Mouse (Mus musculus) liver, embryonic 11.5 days (tissue): ENCODE data around the gene Kcnh4. TPM values are rescaled to one million over a fixed set of nuclear protein-coding genes. Genes with fewer than 3 reads are reported as not detected.
A peak's percentile ranks its signal among the peaks of the same experiment; 100 is the strongest.

Source experiments
- ATAC-seq: fragments of 200-750 bp; cut with Nextera tagmentation; replicated peaks from 2 replicates; pipeline ENCODE4 v1.8.0; 2017; ENCODE audit warnings: moderate number of reproducible peaks, mild to moderate bottlenecking, moderate TSS enrichment, moderate library complexity; ENCODE audit not compliant: low FRiP score
- DNase-seq: peaks from one replicate; pipeline ENCODE4 v3.0.0-alpha.2; 2017; ENCODE audit warnings: low spot score
- H3K27ac ChIP-seq: fragments of 300-500 bp; sonication (generic); 2 replicates; pipeline ENCODE4 v1.5.1; 2014; ENCODE audit warnings: mild to moderate bottlenecking, low read depth, low read length, control low read depth
- H3K27me3 ChIP-seq: fragments of 300-500 bp; sonication (generic); replicated peaks from 2 replicates; pipeline ENCODE4 v1.6.1; 2014; ENCODE audit warnings: low read length, mixed read lengths; ENCODE audit not compliant: control insufficient read depth, insufficient read depth
- H3K36me3 ChIP-seq: fragments of 300-500 bp; sonication (generic); 2 replicates; pipeline ENCODE4 v1.6.1; 2014; ENCODE audit warnings: mild to moderate bottlenecking, low read length, moderate library complexity, mixed read lengths; ENCODE audit not compliant: control insufficient read depth, insufficient read depth
- H3K4me1 ChIP-seq: fragments of 300-500 bp; sonication (generic); replicated peaks from 2 replicates; pipeline ENCODE4 v1.6.1; 2014; ENCODE audit warnings: low read length, mixed read lengths; ENCODE audit not compliant: control insufficient read depth, insufficient read depth
- H3K4me2 ChIP-seq: fragments of 300-500 bp; sonication (generic); 2 replicates; pipeline ENCODE4 v1.6.1; 2014; ENCODE audit warnings: mild to moderate bottlenecking, control low read depth, moderate library complexity
- H3K4me3 ChIP-seq: fragments of 300-500 bp; sonication (generic); 2 replicates; pipeline ENCODE4 v1.5.1; 2014; ENCODE audit warnings: low read depth, low read length, control low read depth
- H3K9ac ChIP-seq: fragments of 300-500 bp; sonication (generic); 2 replicates; pipeline ENCODE4 v1.6.1; 2014; ENCODE audit warnings: low read depth, low read length, control low read depth
- H3K9me3 ChIP-seq: fragments of 300-500 bp; sonication (generic); 2 replicates; pipeline ENCODE4 v1.6.1; 2016; ENCODE audit warnings: low read length, inconsistent platforms, mixed read lengths; ENCODE audit not compliant: control insufficient read depth
- WGBS: fragments of 180-500 bp; shearing (Covaris S2); extraction: QIAGEN DNeasy Blood & Tissue Kit; methylation state at CpG from one replicate; pipeline ENCODE4 v1.1.7; 2014; 5-methylcytosine and 5-hydroxymethylcytosine counted together
- polyA plus RNA-seq: library from polyadenylated mRNA; unstranded; fragments of >200 nt; fragmentation: Nextera tagmentation; extraction: Ambion mirVana; gene quantifications from 2 replicates; pipeline ENCODE4 v1.2.1, GENCODE M21; 2014

The Kcnh4 gene
- polyA plus RNA-seq, 1 experiment from 2014 or later: not detected

DNA sequence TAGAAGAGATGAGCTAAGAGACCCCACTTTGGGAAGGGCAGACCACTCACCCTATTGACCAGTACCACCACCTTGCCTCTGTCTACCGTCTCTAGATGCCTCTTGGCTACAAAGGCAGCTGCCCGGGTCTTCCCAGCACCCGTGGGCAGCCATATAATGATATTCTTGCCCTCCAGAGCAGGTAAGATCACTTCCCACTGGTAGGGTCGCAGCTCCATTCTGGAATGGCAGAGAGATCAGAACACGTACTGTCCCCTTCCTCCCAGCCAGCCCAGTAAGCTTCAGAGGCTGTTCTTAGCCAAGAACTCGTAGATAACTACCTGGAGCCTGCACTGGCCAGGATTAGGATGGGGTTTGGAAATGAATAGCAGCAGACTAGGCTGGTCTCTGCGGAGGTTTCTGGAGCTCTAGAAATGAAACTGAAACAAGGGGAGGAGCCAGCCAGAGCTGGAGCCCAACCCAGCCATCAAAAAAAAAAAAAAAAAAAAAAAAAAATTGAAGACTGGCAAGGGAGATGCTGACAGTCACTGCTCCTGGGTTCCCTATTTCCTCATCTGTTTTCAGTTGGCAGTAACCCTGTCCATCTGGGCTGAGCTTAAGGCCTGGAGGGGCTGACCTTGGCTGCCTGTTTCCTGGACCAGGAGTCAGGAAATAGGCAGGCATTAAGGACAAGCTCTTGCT, 55.8 kb downstream of the Kcnh4 start, which contains the start of gene Dhx58:
TSS of gene Dhx58 (minus strand) at position 421 of the 681 bp plus-strand sequence.
- H3K9ac ChIP-seq: peak within 1 kb of the TSS; percentile 36; the same call in 1 of the 2 replicates
- peaks cover 28% of the 10 kb centered on the region; the same call in 1 of the 2 replicates for H3K36me3 ChIP-seq
- peak within 1 kb of the TSS; percentile 32 for H3K4me3 ChIP-seq
- H3K27ac ChIP-seq: no peak within 1 kb of the TSS
- peak within 1 kb of the TSS; percentile 65 for H3K4me2 ChIP-seq
- H3K9me3 ChIP-seq: no peaks in the 10 kb centered on the region
- 66% methylated on average over 7 of the region's 7 CpGs for WGBS
- ATAC-seq (no peak), DNase-seq (no peak)
- H3K27me3 ChIP-seq: no peaks in the 10 kb centered on the region
- H3K4me1 ChIP-seq: peaks cover 12% of the 10 kb centered on the region

GRCm38 (mm10) chr11:100703366-100703765, 56.4 kb downstream of the Kcnh4 start:
- DNase-seq (no peak), ATAC-seq (no peak)
- peak overlapping the region; percentile 65 for H3K4me2 ChIP-seq
- H3K9me3 ChIP-seq: no peaks in the 10 kb centered on the region
- no peak overlapping the region for H3K27ac ChIP-seq
- H3K4me3 ChIP-seq: no peak overlapping the region
- H3K36me3 ChIP-seq: peaks cover 22% of the 10 kb centered on the region; the same call in 1 of the 2 replicates
- no peaks in the 10 kb centered on the region for H3K27me3 ChIP-seq
- no peak overlapping the region for H3K9ac ChIP-seq
- H3K4me1 ChIP-seq: peaks cover 12% of the 10 kb centered on the region
- 67% methylated on average over 11 of the region's 11 CpGs for WGBS

- Histone ChIP-seq H3K27ac (no peak overlapping the region), H3K27me3 (no peaks in the 10 kb centered on the region), H3K36me3 (peaks cover 18% of the 10 kb centered on the region; the same call in 1 of the 2 replicates), H3K4me2 (peak overlapping the region; percentile 65), H3K9ac (no peak overlapping the region; the same call in 1 of the 2 replicates), H3K9me3 (no peaks in the 10 kb centered on the region), H3K4me3 (peak overlapping the region; percentile 32), H3K4me1 (peaks cover 12% of the 10 kb centered on the region)
- 35% methylated on average over 7 of the region's 7 CpGs for WGBS
- no peak for DNase-seq
- no peak for ATAC-seq
Observed at GRCm38 (mm10) chr11:100702906-100703305, 56.8 kb downstream of the Kcnh4 start.

DNA sequence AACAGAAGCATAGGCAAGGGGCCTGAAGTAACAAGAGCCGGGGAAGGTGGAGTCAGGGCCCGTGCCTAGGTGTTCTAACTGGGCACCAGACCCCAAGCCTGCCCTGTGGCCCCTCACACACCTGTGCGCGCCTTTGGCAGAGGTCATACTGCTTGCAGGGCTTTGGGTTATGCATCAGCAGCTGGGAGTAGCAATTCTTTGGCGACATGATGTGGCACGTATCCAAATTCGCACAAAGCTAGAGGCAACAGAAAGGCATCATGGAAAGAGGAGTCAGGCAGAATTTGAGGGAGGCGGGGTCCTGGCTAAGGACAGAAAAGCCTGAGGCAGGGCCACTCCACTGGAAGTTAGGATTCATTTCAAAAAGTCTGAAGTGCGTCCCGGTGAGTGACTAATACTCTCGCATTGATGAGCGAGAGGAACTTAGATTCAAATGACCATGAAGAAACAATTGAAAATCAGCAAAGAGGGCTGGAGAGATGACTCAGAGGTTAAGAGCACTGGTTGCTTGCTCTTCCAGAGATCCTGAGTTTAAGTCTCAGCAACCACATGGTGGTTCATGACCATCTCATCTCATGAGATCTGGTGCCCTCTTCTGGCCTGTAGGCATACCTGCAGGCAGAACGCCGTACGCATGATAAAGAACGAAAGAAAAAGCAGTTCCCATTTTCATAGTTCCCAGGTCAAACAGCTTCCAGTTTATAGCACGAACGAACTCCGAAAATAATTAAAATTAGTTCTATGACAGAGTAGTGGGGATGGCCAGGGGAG, 57.5 kb downstream of the Kcnh4 start:
- Histone ChIP-seq H3K4me3 (peak overlapping the region; percentile 32), H3K9me3 (no peaks in the 10 kb centered on the region), H3K27me3 (no peaks in the 10 kb centered on the region), H3K27ac (no peak overlapping the region), H3K4me2 (peak overlapping the region; percentile 65), H3K9ac (no peak overlapping the region; the same call in 1 of the 2 replicates), H3K4me1 (peaks cover 12% of the 10 kb centered on the region), H3K36me3 (peaks cover 13% of the 10 kb centered on the region; the same call in 1 of the 2 replicates)
- DNase-seq: no peak
- ATAC-seq: peak; percentile 52; the same call in 1 of the 2 replicates
- 41% methylated on average over 19 of the region's 19 CpGs for WGBS

GRCm38 (mm10) chr11:100701301-100701700, 58.4 kb downstream of the Kcnh4 start:
- 5% methylated on average over 14 of the region's 14 CpGs for WGBS
- Histone ChIP-seq H3K9me3 (no peaks in the 10 kb centered on the region), H3K27ac (no peak overlapping the region), H3K9ac (no peak overlapping the region), H3K4me3 (peak overlapping the region; percentile 22; the same call in 1 of the 2 replicates), H3K4me1 (peaks cover 12% of the 10 kb centered on the region), H3K36me3 (peaks cover 4% of the 10 kb centered on the region; the same call in 1 of the 2 replicates), H3K4me2 (peak overlapping the region; percentile 56), H3K27me3 (no peaks in the 10 kb centered on the region)
- peak; percentile 71 for ATAC-seq
- peak; percentile 66 for DNase-seq

GRCm38 (mm10) chr11:100700710-100701109, 59.0 kb downstream of the Kcnh4 start:
- Histone ChIP-seq H3K27ac (no peak overlapping the region), H3K9ac (no peak overlapping the region), H3K27me3 (no peaks in the 10 kb centered on the region), H3K4me2 (peak overlapping the region; percentile 56), H3K4me3 (no peak overlapping the region), H3K4me1 (peaks cover 12% of the 10 kb centered on the region), H3K36me3 (no peaks in the 10 kb centered on the region; the same call in 1 of the 2 replicates), H3K9me3 (no peaks in the 10 kb centered on the region)
- ATAC-seq (no peak), DNase-seq (no peak)
- WGBS: 78% methylated on average over 3 of the region's 3 CpGs

GRCm38 (mm10) chr11:100697921-100698320, 61.8 kb downstream of the Kcnh4 start:
- ATAC-seq (no peak), DNase-seq (no peak)
- no peak overlapping the region for H3K9ac ChIP-seq
- no peaks in the 10 kb centered on the region for H3K9me3 ChIP-seq
- H3K4me1 ChIP-seq: peaks cover 10% of the 10 kb centered on the region
- no peaks in the 10 kb centered on the region for H3K36me3 ChIP-seq
- H3K4me3 ChIP-seq: no peak overlapping the region
- no peak overlapping the region for H3K4me2 ChIP-seq
- 76% methylated on average over 7 of the region's 7 CpGs for WGBS
- no peak overlapping the region for H3K27ac ChIP-seq
- H3K27me3 ChIP-seq: peaks cover 6% of the 10 kb centered on the region

GRCm38 (mm10) chr11:100694926-100695325, 64.8 kb downstream of the Kcnh4 start:
- DNase-seq (peak; percentile 76), ATAC-seq (no peak)
- Histone ChIP-seq H3K4me2 (no peak overlapping the region), H3K36me3 (no peaks in the 10 kb centered on the region), H3K4me1 (peaks cover 3% of the 10 kb centered on the region; the same call in 1 of the 2 replicates), H3K9ac (no peak overlapping the region), H3K27ac (no peak overlapping the region), H3K9me3 (no peaks in the 10 kb centered on the region), H3K4me3 (no peak overlapping the region), H3K27me3 (peaks cover 21% of the 10 kb centered on the region)
- WGBS: 28% methylated on average over 5 of the region's 5 CpGs
